Mouse (Mus musculus): Measurements from ENCODE around the gene Tigd4.

- TF ChIP-seq CTCF (IDR thresholded peaks at IDR 0.05; ENCODE audit: extremely low read depth, insufficient read length, insufficient replicate concordance, low read depth, low read length) (no peak), POLR2A (IDR thresholded peaks at IDR 0.05; ENCODE audit: low read depth, low read length) (no peak)
Measured at GRCm38 (mm10) chr3:84597996-84598734, 4.8 kb downstream of the Tigd4 start.

All from small intestine, adult 2 months (tissue).